Mouse (Mus musculus): ENCODE results near the gene Cacna1c.
A peak's percentile ranks its signal among the peaks of the same experiment; 100 is the strongest.

GRCm38 (mm10) chr6:119129664-119130063 is 66.6 kb downstream of the Cacna1c start:
- TF ChIP-seq CTCF (conservative IDR thresholded peaks at IDR 0.05; ENCODE audit: low read length) (peak; percentile 71), POU5F1 (IDR thresholded peaks at IDR 0.05; ENCODE audit: borderline replicate concordance, low read length) (no peak)
